In the genomic region with DNA sequence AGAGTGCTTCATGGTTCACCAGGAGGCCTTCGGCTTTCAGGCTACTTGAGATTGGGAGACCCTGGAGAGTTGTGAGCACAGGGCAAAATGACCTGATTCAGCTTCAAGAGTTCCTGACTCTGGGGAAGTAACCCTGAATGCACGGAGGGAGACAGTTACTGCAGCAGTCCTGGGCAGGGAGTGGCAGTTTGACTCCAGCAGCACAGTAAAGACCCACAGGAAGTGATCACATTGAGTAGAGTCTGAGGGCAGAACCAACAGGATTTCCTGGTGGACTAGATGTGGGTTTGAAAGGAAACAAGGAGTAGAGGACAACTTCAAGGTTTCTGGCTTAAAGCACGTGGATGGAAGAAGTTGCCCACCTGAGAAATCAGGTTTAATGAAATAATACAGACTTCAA, we compare ENCODE assay signal across 13 mouse cellular contexts.
DNase-seq lines count a peak whose midpoint lies in the region; TF ChIP-seq lines count a peak whose summit lies in the region.
"Had no signal": no experiment of that assay in that cellular context is flagged by ENCODE, and none has a peak within 500 bp of the region (broad histone marks: within the 10 kb centered on the region; RNA-seq: fewer than 3 reads in every experiment).

No protein-coding gene starts in this region.

- H3K36me3 ChIP-seq in splenic B cell, adult 2 months (ENCODE audit: control insufficient read depth, insufficient read depth, low read length, poor library complexity, severe bottlenecking), result no peaks in the 10 kb centered on the region
- H3K36me3 ChIP-seq: hindbrain, embryonic 12.5 days had no signal

- no peak overlapping the region for H3K27ac ChIP-seq in cerebellum, adult 2 months (ENCODE audit: insufficient read depth, low read length)
- H3K27ac ChIP-seq: hindbrain, embryonic 12.5 days had no signal

- no peak overlapping the region for H3K4me3 ChIP-seq in lung, adult 2 months (replicated peaks; ENCODE audit: extremely low read depth, low read depth, low read length)
- no peak overlapping the region for H3K4me3 ChIP-seq in cerebellum, adult 2 months (replicated peaks; ENCODE audit: insufficient read depth, low read depth, low read length)
- H3K4me3 ChIP-seq: hindbrain, embryonic 12.5 days had no signal

- peaks cover 2% of the 10 kb centered on the region; the same call in 1 of the 2 replicates for H3K4me1 ChIP-seq in lung, adult 2 months (ENCODE audit: control insufficient read depth, insufficient read depth, low read length)
- H3K4me1 ChIP-seq in cerebellum, adult 2 months (ENCODE audit: control insufficient read depth, insufficient read depth, low read length), result no peaks in the 10 kb centered on the region
- H3K4me1 ChIP-seq: hindbrain, embryonic 12.5 days had no signal

- peak; percentile 41; the same call in 1 of the 2 replicates for TF ChIP-seq POLR2A in lung, adult 2 months (IDR thresholded peaks at IDR 0.05; ENCODE audit: borderline replicate concordance, extremely low read depth, low read depth, low read length)
- TF ChIP-seq POLR2A in cerebellum, adult 2 months (IDR thresholded peaks at IDR 0.05; ENCODE audit: borderline replicate concordance, insufficient read depth, low read length), result no peak

- H3K27me3 ChIP-seq in splenic B cell, adult 2 months (ENCODE audit: control insufficient read depth, insufficient read depth, low read length, poor library complexity, severe bottlenecking), result no peaks in the 10 kb centered on the region
- no peaks in the 10 kb centered on the region; the same call in 1 of the 2 replicates for H3K27me3 ChIP-seq in cerebellum, adult 2 months (ENCODE audit: control insufficient read depth, insufficient read depth, low read length)
- H3K27me3 ChIP-seq: hindbrain, embryonic 12.5 days had no signal

- WGBS in lung, adult 2 months, result 54% methylated on average over 3 of the region's 3 CpGs
- WGBS in cerebellum, adult 2 months, result 81% methylated on average over 3 of the region's 3 CpGs

- no peak for TF ChIP-seq CTCF in lung, adult 2 months (IDR thresholded peaks at IDR 0.05; ENCODE audit: insufficient read depth, low read length)
- TF ChIP-seq CTCF in cerebellum, adult 2 months (IDR thresholded peaks at IDR 0.05; ENCODE audit: borderline replicate concordance, insufficient read depth, low read depth, low read length), result no peak

- DNase-seq in lung, adult 2 months, result no peak
- no peak for DNase-seq in lung, adult 18-20 months
- DNase-seq in CD8-positive naive resting alpha-beta T cell, adult 2 months (ENCODE audit: low read depth in 2 of 2, low spot score in 2 of 2), result peak; percentile 24 to 26
- peak; percentile 67 for DNase-seq in induced T-regulatory cell, adult 2 months (ENCODE audit: low read depth)
- peak; percentile 32 for DNase-seq in splenic B cell, adult 2 months (ENCODE audit: low read depth, low spot score)
- no peak for DNase-seq in cerebellum, adult 2 months
- no peak for DNase-seq in cerebellum, adult 11-12 months
- DNase-seq in frontal cortex, postnatal 25 days (ENCODE audit: low spot score in 2 of 2), result no peak
- DNase-seq: cerebellum, postnatal 14 days; kidney, adult 9 months; left cerebral cortex, postnatal 4 days; liver, postnatal 0 days had no signal

Comparison
In these comparisons a context has a peak if more than half of its experiments do, and no peak if none do; other contexts are left out.
1. DNase-seq: peak in CD8-positive naive resting alpha-beta T cell, adult 2 months (2 of 2), induced T-regulatory cell, adult 2 months (single experiment) and splenic B cell, adult 2 months (single experiment); none in lung, adult 2 months (single experiment), lung, adult 18-20 months (0 of 2), cerebellum, adult 2 months (0 of 2), cerebellum, adult 11-12 months (single experiment) and frontal cortex, postnatal 25 days (0 of 2).